Mouse (Mus musculus): ENCODE data around the gene Ranbp3l.

Ranbp3l gene

DNA sequence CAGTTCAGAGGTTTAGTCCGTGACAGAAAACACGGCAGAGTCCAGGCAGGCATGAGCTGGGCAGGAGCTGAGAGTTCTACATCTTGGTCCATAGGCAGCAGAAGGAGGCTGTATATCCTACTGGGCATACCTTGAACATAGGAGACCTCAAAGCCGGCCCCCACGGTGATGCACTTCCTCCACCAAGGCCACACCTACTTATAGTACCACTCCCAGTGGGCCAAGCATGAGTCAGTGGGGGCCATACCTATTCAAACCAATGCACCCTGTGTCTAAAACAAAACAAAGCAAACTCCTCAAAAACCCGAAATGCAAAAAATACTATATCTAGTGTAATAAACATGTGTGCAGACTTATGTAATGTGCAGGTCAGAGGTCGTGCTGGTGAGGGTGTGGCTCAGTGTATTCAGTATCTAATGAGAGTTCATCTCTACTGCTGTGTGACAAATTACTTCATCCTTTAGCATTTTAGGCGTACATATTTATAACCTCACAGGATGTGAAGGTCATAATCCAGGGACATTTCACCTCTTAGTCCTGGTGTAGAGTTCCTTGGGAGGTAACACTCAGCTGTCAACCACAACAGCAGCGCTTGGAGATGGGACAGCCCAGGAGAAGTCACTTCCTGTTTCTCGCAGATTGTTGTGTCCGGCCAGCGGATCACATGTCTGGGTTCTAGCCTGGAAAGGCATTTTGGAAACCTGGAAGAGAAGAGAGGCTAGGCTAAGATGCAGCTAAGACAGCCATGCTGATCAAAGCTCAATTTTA, 126.0 kb downstream of the Ranbp3l start:
- DNase-seq (ENCODE audit: extremely low read depth, low read depth): no peak

DNA sequence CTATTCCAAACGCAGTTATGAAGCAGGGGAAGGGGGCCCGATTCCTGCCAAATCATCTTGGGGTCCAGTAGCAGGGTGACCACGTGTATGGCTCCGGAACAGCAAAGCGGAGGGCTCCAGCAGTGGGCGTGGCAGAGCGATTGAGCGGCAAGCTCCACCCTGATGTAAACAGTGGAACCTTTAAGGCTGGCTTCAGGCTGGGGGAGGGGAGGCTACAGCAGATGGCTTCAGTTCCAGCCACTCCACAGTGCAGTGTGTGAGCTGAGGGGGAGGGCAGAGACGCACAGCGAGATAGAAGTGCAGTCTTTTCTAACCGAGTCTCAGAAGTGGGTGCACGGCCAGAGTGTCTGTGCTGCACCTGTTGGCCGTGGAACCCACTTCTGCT, 126.6 kb downstream of the Ranbp3l start:
- DNase-seq (ENCODE audit: extremely low read depth, low read depth): no peak

DNA sequence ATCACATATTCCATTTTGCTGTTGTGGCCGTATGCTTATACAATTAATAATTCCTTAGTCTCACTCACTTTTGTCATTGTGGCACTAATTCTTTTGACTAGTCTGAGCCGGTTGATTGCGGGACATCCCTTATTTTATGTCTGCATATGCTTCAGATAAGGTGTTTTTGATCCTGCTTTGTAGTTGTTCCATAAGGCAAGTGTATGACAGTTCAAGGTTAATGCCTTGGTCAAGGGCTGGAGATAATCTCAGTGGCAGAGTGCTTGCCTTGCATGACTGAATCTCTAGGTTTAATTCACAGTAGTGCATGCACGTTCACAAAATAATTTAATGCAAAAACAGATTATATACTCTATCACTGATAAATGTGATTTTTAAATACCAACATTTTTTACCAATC, 129.1 kb downstream of the Ranbp3l start:
- DNase-seq (ENCODE audit: extremely low read depth, low read depth): no peak

DNA sequence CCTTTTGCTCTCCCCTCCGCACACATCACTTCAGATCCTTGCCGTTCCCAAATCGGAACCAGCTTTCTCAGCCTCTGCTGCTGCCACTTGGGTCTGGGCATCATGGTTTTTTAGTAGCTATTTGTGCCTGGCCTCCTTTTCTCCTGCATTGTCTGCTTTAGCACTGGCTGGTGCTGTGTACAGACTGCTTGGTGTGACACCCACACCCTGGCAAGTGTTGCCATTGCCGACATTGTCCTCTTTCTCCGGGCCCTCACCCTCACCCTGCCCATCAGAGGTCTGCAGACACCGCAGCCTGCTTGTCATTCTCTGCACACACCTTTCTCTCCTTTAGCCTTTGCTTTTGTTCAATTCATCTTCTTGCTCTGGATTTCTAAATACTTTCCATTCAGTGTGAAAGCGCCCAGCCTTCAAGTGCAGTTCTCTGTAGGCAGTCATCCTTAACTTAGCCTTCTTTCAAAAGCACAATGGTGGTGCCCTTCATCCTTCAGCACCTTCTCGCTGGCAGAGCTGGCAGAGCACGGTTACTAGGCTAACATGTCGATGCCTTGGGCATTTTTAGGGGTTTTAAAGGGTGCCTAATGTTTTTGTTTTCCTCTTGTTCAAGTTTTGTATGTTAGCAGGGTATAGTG, 132.8 kb downstream of the Ranbp3l start:
- DNase-seq (ENCODE audit: extremely low read depth, low read depth): no peak

DNA sequence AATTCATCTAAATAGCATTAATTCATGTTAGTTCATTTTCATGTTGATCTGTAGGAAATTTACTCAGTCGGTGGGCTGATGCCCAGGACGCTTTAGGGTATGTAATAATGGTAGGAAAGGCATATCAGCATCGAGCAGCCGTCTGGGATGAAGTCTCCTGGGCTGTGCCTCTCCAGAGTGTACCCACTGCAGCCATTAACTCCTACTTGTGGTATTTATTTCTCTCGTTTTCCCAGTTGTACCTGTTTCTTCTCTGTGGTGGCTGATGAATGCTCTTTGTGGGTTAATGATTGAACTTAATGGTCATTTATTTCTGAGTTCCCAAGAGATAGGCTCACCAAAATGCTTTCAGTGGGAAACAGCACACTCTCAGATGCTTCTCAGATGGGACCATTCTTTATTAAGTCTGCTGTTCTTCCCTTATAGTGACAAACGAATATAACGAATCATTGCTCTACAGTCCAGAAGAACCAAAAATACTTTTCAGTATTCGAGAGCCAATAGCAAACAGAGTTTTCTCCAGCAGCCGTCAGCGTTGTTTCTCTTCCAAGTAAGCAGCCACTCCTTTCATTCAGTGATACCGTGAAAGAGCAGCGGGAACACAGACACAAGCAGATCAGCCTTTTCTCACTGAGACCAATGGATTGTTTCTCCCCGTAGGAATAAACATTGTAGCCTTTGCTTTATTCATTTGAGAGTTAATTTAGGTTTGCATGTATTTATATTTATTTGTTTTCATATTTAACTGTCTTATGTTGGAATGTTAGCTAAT, 138.7 kb downstream of the Ranbp3l start:
- DNase-seq (ENCODE audit: extremely low read depth, low read depth): no peak

DNA sequence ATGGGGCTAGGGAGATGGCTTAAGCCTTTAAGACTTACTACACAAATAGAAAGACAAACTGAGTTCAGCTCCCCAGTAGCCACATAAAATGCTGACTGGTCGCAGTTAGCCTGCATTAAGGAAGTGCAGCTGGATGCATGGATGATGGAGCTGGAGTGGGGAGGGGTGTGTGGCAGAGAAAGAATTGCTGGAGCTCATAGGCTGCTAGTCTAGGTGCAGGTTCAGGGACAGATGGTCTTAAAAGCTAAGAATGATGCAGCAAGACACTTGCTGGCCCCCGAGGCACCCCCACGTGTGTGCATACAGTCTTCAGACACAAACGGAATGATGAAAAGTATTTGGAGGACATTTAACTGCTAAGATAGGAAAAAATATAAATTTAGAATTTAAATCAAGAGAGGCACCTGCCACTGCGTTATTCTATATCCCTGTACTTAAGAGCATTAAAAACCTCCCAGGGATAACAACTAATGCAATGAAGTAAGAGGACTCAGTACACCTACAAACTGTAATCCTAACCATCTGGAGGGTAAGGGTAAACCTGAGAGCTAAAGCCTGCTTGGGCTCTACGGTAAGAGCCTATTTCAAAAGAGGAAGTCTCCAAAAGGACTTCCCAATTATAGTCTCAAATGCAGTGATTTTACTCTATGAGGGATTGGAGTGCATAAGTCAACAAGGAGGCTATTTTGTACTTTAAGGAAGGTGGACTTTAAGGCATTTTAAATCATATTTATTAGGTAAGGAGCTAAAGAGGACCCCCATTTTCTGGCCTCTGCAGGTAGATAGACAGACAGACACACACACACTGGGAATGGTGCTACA, 143.0 kb downstream of the Ranbp3l start:
- DNase-seq (ENCODE audit: extremely low read depth, low read depth): no peak

DNA sequence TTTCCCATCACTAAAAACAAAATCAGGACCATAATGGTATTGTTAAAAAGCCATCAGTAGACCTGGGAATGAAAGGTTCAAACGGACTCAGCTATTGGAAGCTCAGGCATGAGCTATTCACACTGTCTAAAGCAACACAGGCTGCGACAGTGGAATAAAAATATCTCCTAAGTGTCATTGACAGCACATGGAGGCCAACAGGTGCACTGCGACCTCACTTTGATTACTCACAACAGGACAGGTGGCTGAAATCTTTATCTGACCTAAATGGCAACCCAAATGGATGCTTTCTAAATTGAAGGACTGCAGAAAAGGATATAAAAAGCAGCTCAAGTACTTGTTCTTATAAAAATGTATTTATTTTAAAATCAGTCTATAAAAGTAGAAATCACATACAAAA, 143.9 kb downstream of the Ranbp3l start:
- no peak for DNase-seq (ENCODE audit: extremely low read depth, low read depth)

DNA sequence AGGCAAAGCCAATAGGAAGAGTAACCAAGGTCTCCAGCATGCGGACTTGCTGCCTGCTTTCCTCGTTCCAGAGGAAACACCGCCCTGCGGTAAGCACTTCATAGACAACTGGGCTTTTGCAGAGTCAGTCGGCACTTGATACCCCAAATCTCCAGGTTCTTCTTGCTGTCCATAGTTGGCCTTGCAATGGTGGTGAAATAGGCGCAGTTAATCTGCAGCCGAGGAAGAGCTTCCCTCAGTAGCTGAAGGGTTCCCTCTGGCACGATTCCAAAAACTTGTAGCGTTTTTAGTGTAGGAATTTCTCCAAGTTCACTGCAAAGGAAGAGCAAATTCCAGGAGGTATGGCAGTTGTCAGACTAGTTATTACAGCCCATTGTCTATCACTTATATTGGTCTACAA, 145.8 kb downstream of the Ranbp3l start:
- no peak for DNase-seq (ENCODE audit: extremely low read depth, low read depth)

DNA sequence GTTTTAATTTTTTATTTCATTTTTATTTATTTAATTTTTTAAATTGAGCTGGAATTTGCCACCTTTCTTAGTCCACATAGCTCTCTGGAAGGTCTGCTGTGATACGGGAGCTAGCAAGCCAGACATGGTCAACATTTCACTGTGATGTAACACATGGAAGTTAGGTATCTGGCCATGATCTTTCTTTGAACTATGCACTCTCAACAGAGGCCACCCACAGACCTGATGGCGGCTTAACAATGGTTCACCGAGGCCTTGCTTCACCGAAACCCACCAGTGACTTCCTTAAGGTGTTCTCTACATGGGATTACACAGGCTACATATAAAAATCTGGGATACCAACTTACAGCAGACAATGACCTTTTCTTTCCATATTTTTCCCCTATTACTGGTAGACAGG, 146.4 kb downstream of the Ranbp3l start:
- no peak for DNase-seq (ENCODE audit: extremely low read depth, low read depth)

DNA sequence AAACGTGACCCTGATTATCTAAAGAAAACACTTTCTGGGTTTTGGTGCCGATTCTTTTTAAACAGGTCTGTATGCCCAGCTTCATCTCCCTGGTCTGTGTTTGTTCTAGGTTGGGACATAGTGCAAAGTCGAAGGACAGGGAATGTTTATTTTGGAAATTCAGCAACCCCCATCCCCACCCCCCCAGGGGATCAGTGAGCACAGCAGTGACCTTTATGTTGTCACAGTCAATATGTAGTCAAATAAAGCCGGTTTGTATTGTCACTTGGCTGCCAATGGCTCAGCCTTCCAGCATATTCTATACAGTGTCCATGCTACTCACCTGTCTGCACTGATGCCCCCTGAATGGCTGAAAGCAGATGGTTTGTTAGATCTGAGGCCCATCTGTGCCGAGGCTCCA, 146.8 kb downstream of the Ranbp3l start:
- no peak for DNase-seq (ENCODE audit: extremely low read depth, low read depth)
